Mouse (Mus musculus): ENCODE measurements around the gene Rac1.

GRCm38 (mm10) chr5:143501649-143502048, 26.2 kb downstream of the Rac1 start:
- no peak for TF ChIP-seq CTCF (IDR thresholded peaks at IDR 0.05; ENCODE audit: low read depth)
- no peak for TF ChIP-seq EP300 (optimal IDR thresholded peaks at IDR 0.05)

All from stomach, postnatal 0 days (tissue).